Mouse (Mus musculus): ENCODE measurements around the gene Rap1gap.

- no peak for TF ChIP-seq POLR2A (IDR thresholded peaks at IDR 0.05; ENCODE audit: borderline replicate concordance, insufficient read depth, low read length)
- no peak for TF ChIP-seq CTCF (IDR thresholded peaks at IDR 0.05; ENCODE audit: borderline replicate concordance, insufficient read depth, low read depth, low read length)
Observed at GRCm38 (mm10) chr4:137712963-137713362, 48.4 kb downstream of the Rap1gap start.

Data from cerebellum, adult 2 months (tissue).